Mouse (Mus musculus) lung, embryonic 15.5 days (tissue): Measurements from ENCODE around the gene Yif1a. TPM values are rescaled to one million over a fixed set of nuclear protein-coding genes. Genes with fewer than 3 reads are reported as not detected.

Experiments
- ATAC-seq: fragments of 200-750 bp; cut with Nextera tagmentation; 2 replicates; pipeline ENCODE4 v1.8.0; 2017; ENCODE audit warnings: moderate number of reproducible peaks, borderline replicate concordance; ENCODE audit not compliant: low FRiP score, low TSS enrichment; ENCODE audit errors: extremely low read depth
- H3K27ac ChIP-seq: fragments of 300-500 bp; sonication (generic); 2 replicates; pipeline ENCODE4 v1.5.1; 2015; ENCODE audit warnings: moderate library complexity, mild to moderate bottlenecking, inconsistent platforms
- H3K27me3 ChIP-seq: fragments of 300-500 bp; sonication (generic); 2 replicates; pipeline ENCODE4 v1.6.1; 2015; ENCODE audit warnings: inconsistent platforms
- H3K36me3 ChIP-seq: fragments of 300-500 bp; sonication (generic); 2 replicates; pipeline ENCODE4 v1.6.1; 2015; ENCODE audit warnings: inconsistent platforms
- H3K4me1 ChIP-seq: fragments of 300-500 bp; sonication (generic); 2 replicates; pipeline ENCODE4 v1.6.1; 2015; ENCODE audit warnings: inconsistent platforms
- H3K4me2 ChIP-seq: fragments of 300-500 bp; sonication (generic); 2 replicates; pipeline ENCODE4 v1.6.1; 2015; ENCODE audit warnings: inconsistent platforms, mild to moderate bottlenecking, moderate library complexity
- H3K4me3 ChIP-seq: fragments of 300-500 bp; sonication (generic); 2 replicates; pipeline ENCODE4 v1.5.1; 2015; ENCODE audit warnings: mild to moderate bottlenecking, inconsistent platforms
- H3K9ac ChIP-seq: fragments of 300-500 bp; sonication (generic); 2 replicates; pipeline ENCODE4 v1.6.1; 2015; ENCODE audit warnings: inconsistent platforms
- H3K9me3 ChIP-seq: fragments of 300-500 bp; sonication (generic); 2 replicates; pipeline ENCODE4 v1.6.1; 2016; ENCODE audit warnings: inconsistent platforms
- WGBS: fragments of 180-500 bp; shearing (Covaris S2); methylation state at CpG from one replicate; pipeline ENCODE4 v1.1.7; 2015; 5-methylcytosine and 5-hydroxymethylcytosine counted together
- polyA plus RNA-seq: library from polyadenylated mRNA; unstranded; fragments of >200 nt; fragmentation: Nextera tagmentation; extraction: Ambion mirVana; gene quantifications from 2 replicates; pipeline ENCODE4 v1.2.1, GENCODE M21; 2015

The Yif1a gene
- polyA plus RNA-seq, 1 experiment from 2014 or later: 96.8 TPM

- H3K27ac ChIP-seq: no peak overlapping the region
- H3K9me3 ChIP-seq: no peaks in the 10 kb centered on the region
- H3K4me3 ChIP-seq: no peak overlapping the region
- peaks cover 16% of the 10 kb centered on the region for H3K27me3 ChIP-seq
- H3K4me2 ChIP-seq: no peak overlapping the region
- no peak for ATAC-seq
- 64% methylated on average over 12 of the region's 12 CpGs for WGBS
- H3K4me1 ChIP-seq: peaks cover 36% of the 10 kb centered on the region
- peaks cover 24% of the 10 kb centered on the region for H3K36me3 ChIP-seq
- H3K9ac ChIP-seq: no peak overlapping the region
Measured at GRCm38 (mm10) chr19:5093481-5094242, 5.3 kb downstream of the Yif1a start.

- H3K36me3 ChIP-seq: peaks cover 24% of the 10 kb centered on the region
- peak; percentile 35 for ATAC-seq
- H3K4me2 ChIP-seq: no peak overlapping the region
- H3K4me3 ChIP-seq: no peak overlapping the region
- no peaks in the 10 kb centered on the region for H3K9me3 ChIP-seq
- WGBS: under 1% methylated on average over 21 of the region's 21 CpGs
- peaks cover 37% of the 10 kb centered on the region for H3K4me1 ChIP-seq
- no peak overlapping the region for H3K9ac ChIP-seq
- peaks cover 16% of the 10 kb centered on the region for H3K27me3 ChIP-seq
- no peak overlapping the region for H3K27ac ChIP-seq
Measured at GRCm38 (mm10) chr19:5094243-5094632, 5.9 kb downstream of the Yif1a start.

- WGBS: 44% methylated on average over 11 of the region's 11 CpGs
- Histone ChIP-seq H3K27ac (no peak overlapping the region), H3K4me1 (peaks cover 34% of the 10 kb centered on the region)
Measured at GRCm38 (mm10) chr19:5094746-5095417, 6.5 kb downstream of the Yif1a start.

GRCm38 (mm10) chr19:5095887-5096474 is 7.6 kb downstream of the Yif1a start:
- Histone ChIP-seq H3K9me3 (no peaks in the 10 kb centered on the region), H3K4me1 (peaks cover 34% of the 10 kb centered on the region), H3K9ac (no peak overlapping the region), H3K36me3 (peaks cover 31% of the 10 kb centered on the region), H3K27me3 (peaks cover 16% of the 10 kb centered on the region), H3K4me2 (no peak overlapping the region), H3K4me3 (no peak overlapping the region), H3K27ac (no peak overlapping the region)
- 5% methylated on average over 9 of the region's 9 CpGs for WGBS
- ATAC-seq: no peak

More at GRCm38 (mm10) chr19:5094746-5095417, 6.5 kb downstream of the Yif1a start:
- Histone ChIP-seq H3K4me2 (no peak overlapping the region), H3K36me3 (peaks cover 28% of the 10 kb centered on the region), H3K4me3 (no peak overlapping the region), H3K9me3 (no peaks in the 10 kb centered on the region), H3K27me3 (peaks cover 16% of the 10 kb centered on the region), H3K9ac (no peak overlapping the region)
- ATAC-seq: no peak

GRCm38 (mm10) chr19:5097521-5098362 is 9.4 kb downstream of the Yif1a start:
- Histone ChIP-seq H3K9ac (peak overlapping the region; percentile 61), H3K27ac (no peak overlapping the region), H3K4me3 (peak overlapping the region; percentile 57), H3K4me2 (peak overlapping the region; percentile 100), H3K9me3 (no peaks in the 10 kb centered on the region), H3K27me3 (peaks cover 16% of the 10 kb centered on the region), H3K36me3 (peaks cover 36% of the 10 kb centered on the region), H3K4me1 (peaks cover 34% of the 10 kb centered on the region)
- 0 out of 2 replicates have a peak, but pooled peaks have one; percentile 3 for ATAC-seq
- 4% methylated on average over 27 of the region's 31 CpGs for WGBS

- 3% methylated on average over 48 of the region's 48 CpGs for WGBS
- Histone ChIP-seq H3K27ac (no peak within 1 kb of the TSS), H3K4me1 (peaks cover 34% of the 10 kb centered on the region), H3K27me3 (peaks cover 16% of the 10 kb centered on the region), H3K9me3 (no peaks in the 10 kb centered on the region), H3K4me2 (peak within 1 kb of the TSS; percentile 100), H3K36me3 (peaks cover 41% of the 10 kb centered on the region), H3K9ac (peak within 1 kb of the TSS; percentile 61), H3K4me3 (peak within 1 kb of the TSS; percentile 57)
- peak; percentile 75; the same call in 1 of the 2 replicates for ATAC-seq
Measured at GRCm38 (mm10) chr19:5098363-5099143, 10.2 kb downstream of the Yif1a start, which contains the start of gene Cnih2. Cnih2 (minus strand) TSS chr19:5098521.

- 5% methylated on average over 9 of the region's 9 CpGs for WGBS
- Histone ChIP-seq H3K27me3 (no peaks in the 10 kb centered on the region), H3K9me3 (no peaks in the 10 kb centered on the region), H3K4me3 (peak overlapping the region; percentile 80), H3K36me3 (peaks cover 46% of the 10 kb centered on the region), H3K27ac (peak overlapping the region; percentile 94), H3K4me2 (peak overlapping the region; percentile 89), H3K9ac (peak overlapping the region; percentile 86), H3K4me1 (peaks cover 35% of the 10 kb centered on the region)
- no peak for ATAC-seq
Measured at GRCm38 (mm10) chr19:5106074-5106473, 17.7 kb downstream of the Yif1a start.

- Histone ChIP-seq H3K4me2 (peak within 1 kb of the TSS; percentile 89), H3K4me1 (peaks cover 35% of the 10 kb centered on the region), H3K27ac (peak within 1 kb of the TSS; percentile 94), H3K4me3 (peak within 1 kb of the TSS; percentile 80), H3K9me3 (no peaks in the 10 kb centered on the region), H3K27me3 (no peaks in the 10 kb centered on the region), H3K36me3 (peaks cover 46% of the 10 kb centered on the region), H3K9ac (peak within 1 kb of the TSS; percentile 86)
- ATAC-seq: peak; percentile 94
- WGBS: under 1% methylated on average over 46 of the region's 46 CpGs
Measured at GRCm38 (mm10) chr19:5106731-5107191, 18.4 kb downstream of the Yif1a start, which contains the start of gene Rab1b. Rab1b (minus strand) TSS chr19:5107072.

GRCm38 (mm10) chr19:5107556-5108270 is 19.4 kb downstream of the Yif1a start:
- H3K4me1 ChIP-seq: peaks cover 35% of the 10 kb centered on the region
- H3K36me3 ChIP-seq: peaks cover 37% of the 10 kb centered on the region
- ATAC-seq: no peak
- no peak overlapping the region for H3K4me2 ChIP-seq
- H3K9me3 ChIP-seq: no peaks in the 10 kb centered on the region
- peak overlapping the region; percentile 80; the same call in 1 of the 2 replicates for H3K4me3 ChIP-seq
- H3K9ac ChIP-seq: peak overlapping the region; percentile 37; the same call in 1 of the 2 replicates
- 69% methylated on average over 18 of the region's 18 CpGs for WGBS
- peak overlapping the region; percentile 59; the same call in 1 of the 2 replicates for H3K27ac ChIP-seq
- H3K27me3 ChIP-seq: no peaks in the 10 kb centered on the region

GRCm38 (mm10) chr19:5108271-5108575 is 19.9 kb downstream of the Yif1a start:
- no peak for ATAC-seq
- no peaks in the 10 kb centered on the region for H3K27me3 ChIP-seq
- peak overlapping the region; percentile 59 for H3K27ac ChIP-seq
- no peak overlapping the region for H3K4me2 ChIP-seq
- H3K4me3 ChIP-seq: no peak overlapping the region
- 29% methylated on average over 5 of the region's 5 CpGs for WGBS
- no peaks in the 10 kb centered on the region for H3K9me3 ChIP-seq
- H3K4me1 ChIP-seq: peaks cover 35% of the 10 kb centered on the region
- H3K36me3 ChIP-seq: peaks cover 32% of the 10 kb centered on the region
- no peak overlapping the region for H3K9ac ChIP-seq
